Mouse (Mus musculus) layer of hippocampus, adult 11-12 months (tissue): ENCODE measurements around the gene Ewsr1.
A peak's percentile ranks its signal among the peaks of the same experiment; 100 is the strongest.
"Not testable (repeated sequence)": the region's sequence is repeated elsewhere in the genome, so short reads cannot be mapped to it uniquely, and the experiment has no call there.

ENCODE experiments used
- DNase-seq: peaks from one replicate; pipeline ENCODE4 v3.0.0; 2022; ENCODE audit warnings: low spot score

Gene Ewsr1

DNA sequence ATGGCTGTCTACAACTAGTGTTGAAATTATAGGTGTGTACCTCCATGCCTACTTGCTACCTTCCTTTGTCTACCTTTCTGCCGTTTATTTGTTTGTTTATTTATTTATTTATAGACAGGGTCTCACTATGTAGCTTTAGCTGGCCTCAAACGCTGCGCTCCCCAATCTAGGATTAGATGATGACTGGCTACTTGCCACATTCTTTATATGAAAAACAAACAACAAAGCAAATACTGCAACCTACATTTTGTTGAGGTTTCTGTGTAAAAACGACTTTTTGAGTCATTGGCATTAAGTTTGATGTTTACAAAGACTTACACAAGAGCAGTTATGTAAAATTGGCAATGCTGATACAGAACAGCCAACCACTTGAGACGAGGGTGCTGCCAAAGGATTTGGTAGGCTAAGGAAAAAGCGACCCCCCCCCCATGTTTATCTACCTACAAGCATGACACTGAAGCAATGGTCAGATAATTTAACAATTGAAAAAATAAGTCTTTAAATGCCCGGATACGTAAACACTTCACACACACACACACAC, 2.5 kb downstream of the Ewsr1 start:
- no peak for DNase-seq

DNA sequence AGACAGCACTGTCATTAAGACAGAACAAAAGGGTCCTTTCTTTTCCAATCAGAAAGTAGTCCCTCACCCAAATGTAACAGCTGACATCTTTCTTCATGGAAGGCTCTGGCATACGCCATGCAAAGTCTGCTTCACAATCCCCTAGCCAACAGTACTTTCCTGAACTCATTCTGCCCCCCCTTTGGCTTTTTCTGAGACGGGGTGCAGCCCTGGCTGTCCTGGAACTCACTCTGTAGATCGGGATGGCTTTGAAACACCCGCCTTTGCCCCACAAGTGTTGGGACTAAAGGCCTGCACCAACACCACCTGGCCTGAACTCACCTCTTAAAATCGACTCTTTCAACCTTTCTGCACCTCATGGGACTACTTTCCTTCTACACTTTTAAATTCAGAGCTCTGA, 3.2 kb downstream of the Ewsr1 start:
- DNase-seq, result no peak

DNA sequence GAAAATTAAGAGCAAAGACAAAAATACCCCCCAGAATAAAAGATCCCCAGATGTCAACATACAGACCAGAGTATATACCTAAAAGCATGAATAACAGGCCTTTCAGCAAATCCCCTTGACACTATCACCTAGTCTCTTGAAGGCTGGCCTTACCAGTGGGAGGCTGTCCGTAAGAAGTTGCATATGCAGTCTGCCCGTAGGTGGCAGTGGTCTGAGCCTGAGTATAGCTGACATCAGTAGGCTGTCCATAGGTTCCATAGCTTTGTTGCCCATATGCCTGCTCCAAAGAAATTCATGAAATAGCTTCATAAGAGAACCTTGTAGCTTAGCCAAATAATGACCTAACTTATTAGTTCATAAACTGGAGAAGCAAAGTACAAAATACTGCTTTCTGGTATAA, 7.4 kb downstream of the Ewsr1 start:
- DNase-seq, result no peak

DNA sequence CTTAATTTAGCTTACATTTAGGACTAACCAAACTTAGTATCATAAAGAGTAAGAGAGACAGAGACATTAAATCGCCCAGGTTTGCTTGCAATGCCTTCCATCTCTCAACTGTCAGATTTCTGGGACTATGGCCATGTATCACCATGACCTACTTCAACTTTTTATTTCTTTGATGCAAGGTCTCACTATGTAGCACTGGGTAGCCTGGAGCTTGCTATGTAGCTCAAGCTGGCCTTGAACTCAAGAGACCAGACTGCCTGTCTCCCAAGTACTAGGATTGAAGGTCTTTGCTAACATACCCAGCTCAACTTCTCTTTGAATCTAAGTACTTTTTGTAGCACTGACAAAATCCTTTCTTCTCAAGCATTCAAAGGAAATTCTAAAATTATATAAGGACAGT, 9.9 kb downstream of the Ewsr1 start:
- no peak for DNase-seq

DNA sequence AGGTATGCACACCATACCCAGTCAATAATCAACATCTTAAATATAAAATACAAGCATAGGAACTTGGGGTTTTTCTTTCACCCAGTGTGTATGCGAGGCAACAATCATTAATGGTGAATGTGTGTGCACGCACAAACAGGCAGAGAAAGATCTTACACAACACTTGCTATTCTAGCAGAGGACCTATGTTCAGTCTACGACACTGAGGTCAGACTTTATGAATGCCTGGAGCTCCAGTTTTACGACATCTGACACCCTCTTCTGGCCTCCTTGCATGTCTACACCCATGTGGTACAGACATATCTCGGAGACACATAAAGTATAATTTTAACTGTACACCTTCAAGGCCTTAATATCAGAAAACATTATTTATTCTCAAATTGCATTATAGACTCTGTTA, 22.2 kb downstream of the Ewsr1 start:
- DNase-seq, result not testable (repeated sequence)

DNA sequence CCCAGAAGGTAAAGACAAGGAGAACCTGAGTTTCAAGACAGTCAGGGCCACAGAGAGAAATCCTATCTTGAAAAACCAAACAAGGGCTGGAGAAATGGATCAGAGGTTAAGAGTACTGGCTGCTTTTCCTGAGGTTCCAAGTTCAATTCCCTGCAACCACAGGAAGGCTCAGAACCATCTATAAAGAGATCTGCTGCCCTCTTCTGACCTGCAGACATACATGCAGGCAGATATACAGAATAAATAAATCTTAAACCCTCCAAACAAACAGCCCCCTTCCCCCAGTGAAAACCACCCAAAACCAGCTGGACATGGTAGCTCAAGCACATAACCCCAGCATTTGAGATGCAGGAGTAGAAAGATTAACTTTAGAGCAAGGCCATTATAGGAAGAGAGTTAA, 23.3 kb downstream of the Ewsr1 start:
- no peak for DNase-seq

DNA sequence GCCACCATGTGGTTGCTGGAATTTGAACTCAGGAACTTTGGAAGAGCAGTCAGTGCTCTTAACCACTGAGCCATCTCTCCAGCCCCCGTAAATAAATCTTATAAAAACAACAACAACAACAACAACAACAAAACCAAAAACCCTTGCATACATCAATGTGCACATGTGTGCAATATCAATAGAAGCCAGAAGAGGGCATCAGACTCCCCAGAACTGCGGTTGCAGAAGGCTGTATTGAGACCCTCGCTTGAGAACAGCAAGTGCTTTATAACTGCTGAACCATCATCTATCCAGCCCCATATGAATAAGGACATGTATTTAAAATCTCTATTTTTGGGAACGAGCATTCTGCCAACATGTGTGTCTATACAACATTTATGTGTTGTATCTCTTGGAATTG, 24.2 kb downstream of the Ewsr1 start:
- no peak for DNase-seq

DNA sequence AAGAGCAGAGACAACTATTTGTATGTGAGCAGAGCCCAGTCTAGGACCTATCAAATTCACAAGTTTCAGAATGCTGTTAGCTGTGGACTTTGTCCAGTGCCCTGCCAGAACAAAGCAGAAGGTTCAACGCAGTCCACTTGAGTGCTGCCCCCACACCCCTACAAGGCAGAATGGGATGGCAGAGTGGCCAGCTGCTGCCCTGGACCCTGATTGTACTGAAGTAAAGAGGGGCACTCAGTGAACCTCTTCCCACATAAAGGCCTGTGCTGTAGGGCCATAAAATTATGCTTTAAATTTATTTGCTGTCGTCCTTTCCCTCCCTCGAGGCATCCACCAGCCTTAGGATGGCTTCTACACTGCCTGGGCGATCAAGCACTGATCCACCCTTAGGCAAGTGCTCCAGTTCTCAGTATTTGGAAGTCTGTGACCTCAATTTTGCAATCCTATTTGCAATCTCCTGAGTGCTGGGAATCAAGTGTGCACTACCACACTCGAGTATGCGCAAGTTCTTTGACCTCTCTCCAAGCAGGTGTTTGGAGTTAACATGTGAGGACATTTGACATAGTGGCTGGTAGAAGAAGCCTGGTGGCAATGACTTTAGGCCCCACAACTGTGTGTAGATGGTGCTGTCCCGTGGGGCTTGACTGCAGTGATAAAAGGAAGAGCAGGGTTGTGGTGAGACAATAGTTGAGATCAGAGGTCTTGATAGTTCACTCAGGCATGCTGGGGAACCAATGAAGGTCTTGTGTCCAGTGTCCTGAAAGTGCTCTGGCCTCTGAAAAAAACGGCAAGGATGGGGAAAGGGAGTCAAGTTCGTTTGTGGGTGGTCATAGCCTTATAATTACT, 30.7 kb downstream of the Ewsr1 start:
- DNase-seq, result no peak

DNA sequence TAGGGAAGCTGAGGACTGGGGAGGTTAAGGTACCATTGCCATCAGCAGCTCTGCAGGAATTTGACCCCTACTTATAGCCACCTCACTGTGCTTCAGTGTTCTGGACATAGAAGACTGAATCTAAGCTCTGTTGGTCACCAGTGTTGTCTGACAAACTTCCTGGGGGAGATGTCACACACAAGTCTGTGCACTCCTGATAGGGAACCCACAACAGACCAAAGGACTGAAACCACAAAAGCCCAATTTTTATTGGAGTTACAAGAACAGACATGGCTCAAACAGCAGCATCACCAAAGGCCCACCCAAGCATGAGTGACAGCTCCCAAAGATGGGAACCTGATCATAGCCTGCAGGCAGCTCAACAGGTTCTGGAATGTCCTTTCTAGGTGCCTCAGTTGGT, 32.0 kb downstream of the Ewsr1 start:
- DNase-seq, result no peak

DNA sequence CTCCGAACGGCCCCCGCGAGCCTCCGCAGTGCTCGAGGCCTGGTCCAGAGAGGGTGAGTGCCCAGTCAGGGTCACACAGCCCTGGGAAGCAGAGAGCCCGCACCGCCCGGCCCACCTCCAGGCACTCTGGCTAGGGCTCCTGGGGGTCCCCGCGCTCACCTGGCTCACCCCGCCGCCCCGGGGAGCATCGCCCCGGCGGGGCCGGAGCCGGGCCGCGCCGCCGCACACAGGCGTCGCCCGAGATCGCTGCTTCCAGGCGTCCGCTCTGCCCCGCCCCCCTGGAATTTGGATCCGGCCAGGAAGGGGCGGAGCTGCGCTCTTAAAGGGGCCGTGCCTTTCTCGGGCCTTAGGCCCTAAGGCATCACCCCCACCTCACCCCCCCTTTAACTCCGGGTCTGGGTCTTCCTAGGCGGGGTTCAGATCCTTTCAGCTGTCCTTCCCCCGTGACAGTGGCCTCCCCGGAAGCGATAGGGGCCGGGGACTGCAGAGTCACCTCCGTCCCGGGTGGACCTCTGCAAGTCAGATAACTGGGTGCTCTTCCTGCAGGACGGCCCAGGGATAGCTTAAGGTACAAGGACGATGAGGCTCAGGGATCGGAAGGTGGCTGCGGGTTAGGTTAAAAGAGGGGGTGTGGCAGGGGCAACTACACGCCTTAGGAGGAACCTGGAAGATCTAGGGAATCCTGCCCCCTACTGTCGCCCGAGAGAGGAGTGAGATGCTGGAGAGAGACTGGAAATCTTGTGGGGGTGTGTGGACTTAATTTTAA, 33.8 kb downstream of the Ewsr1 start, which contains the start of gene Gas2l1:
Gas2l1 (minus strand) TSS at position 272 of the 766 bp plus-strand sequence.
- peak; percentile 87 for DNase-seq

DNA sequence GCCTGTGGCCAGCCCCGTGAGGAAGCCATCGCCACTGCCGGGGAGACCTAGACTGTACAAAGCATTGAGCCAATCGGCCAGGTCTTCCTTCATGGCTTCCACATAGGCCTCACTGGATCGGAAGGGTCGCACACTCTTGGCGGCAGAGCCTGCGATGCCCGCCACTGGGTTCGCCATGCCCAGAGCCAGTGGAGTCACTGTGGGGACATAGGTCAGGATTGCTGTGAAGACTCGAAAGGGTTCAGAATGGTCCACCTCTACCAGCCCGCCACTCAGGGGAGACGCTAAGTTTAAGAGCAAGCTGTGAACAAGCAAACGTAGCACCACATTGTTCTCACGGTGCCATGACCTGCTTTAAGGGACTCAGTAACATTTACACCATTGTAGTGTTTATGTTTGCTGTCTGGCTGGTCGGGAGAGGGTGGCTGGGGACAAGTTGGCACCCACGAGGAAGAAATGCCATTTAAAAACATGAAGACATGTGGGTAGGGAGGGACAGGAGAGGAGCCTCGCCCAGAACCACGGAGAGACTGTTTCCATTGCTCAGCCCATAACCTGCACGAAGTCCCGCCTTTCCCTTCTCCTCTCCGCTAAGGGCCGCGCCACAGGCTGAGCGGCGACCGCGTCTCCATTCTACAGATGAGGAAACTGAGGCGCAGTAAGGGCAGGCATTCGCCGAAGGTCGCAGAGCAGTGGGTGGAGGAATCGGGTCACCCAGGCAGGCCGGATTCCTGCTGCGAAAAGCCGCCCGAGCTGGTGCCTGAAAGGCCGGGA, 34.6 kb downstream of the Ewsr1 start:
- DNase-seq, result no peak

DNA sequence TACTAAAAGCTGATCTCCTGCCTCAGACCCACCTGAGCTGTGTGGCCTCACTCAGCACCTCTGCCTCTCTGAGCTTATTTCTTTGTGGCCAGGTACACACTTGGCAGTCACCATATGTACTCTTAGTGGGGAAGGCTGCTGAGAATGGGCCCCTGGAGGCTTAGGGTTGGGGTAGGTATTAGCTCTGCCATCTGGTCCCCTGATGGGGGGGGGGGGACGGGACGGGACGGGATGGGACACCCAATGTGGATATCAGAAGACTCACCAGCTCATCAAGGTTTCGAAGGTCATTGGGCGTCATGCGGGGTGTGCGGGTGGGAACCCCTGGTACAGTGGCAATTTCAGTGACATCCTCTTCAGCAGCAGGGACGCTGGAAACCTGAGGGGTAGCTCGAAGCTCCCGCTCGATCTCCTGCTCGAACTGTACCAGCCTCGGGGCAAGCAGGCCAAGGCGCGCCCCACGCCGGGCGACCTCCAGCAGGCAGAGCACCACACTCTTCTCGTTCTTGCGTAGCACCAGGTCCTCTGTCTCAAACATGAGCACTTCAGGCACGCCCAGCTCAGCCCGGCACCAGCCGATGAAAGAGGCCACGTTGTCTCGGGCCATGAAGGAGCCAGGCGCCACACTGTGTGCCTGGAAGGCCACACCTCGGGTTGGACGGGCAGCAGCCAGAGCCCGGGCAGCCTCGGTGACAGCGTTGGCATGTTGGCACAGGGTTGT, 35.3 kb downstream of the Ewsr1 start:
- DNase-seq, result peak; percentile 52

DNA sequence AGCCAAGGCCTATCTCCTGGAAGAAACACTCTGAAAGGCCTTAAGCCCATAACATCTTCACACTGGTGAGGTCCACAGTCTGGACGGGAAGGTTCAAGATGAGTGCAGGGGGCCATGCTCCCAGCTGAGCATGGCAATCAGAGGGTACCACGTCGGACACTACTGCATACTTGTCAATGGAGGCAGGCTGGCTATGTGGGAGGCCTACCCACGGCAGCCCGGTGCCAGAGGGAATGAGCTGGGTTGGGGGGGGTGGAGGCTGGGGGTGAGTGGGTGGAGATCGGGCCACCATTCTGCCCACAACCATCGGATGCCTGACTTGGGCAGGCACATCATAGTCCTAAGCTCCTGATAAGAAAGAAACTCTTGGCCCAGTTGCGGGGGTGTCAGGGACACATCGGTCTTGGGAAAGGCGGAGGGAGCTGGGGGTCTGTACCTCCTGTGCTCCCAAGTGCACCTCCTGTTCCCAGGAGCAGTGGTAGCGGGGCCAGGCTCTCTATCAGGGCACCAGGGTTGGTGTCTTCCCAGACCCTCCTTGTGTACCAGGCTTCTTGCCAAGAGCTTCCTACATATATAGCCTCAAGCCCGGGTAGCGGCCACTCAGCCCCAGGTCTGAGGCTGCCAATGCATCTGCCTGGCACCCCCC, 36.1 kb downstream of the Ewsr1 start:
- DNase-seq, result peak; percentile 43

DNA sequence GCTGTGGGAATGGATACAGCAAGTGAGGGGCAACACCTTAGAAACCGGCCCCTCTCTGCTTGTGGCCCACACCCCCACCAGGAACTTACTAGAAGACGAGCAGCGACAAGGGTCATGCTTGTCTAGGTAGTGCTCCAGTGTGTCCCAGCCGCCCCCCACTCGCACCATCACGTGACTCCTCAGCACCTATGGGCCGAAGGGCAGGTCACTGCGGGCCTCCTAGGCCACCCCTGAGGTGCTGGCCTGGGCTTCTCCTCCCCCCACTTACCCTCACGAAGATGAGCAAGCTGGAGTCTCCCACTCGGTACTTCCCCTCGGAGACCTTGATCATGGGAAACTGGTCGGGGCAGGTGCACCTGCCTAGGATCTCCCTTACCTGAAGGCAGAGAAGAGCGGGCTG, 36.7 kb downstream of the Ewsr1 start:
- DNase-seq, result no peak

DNA sequence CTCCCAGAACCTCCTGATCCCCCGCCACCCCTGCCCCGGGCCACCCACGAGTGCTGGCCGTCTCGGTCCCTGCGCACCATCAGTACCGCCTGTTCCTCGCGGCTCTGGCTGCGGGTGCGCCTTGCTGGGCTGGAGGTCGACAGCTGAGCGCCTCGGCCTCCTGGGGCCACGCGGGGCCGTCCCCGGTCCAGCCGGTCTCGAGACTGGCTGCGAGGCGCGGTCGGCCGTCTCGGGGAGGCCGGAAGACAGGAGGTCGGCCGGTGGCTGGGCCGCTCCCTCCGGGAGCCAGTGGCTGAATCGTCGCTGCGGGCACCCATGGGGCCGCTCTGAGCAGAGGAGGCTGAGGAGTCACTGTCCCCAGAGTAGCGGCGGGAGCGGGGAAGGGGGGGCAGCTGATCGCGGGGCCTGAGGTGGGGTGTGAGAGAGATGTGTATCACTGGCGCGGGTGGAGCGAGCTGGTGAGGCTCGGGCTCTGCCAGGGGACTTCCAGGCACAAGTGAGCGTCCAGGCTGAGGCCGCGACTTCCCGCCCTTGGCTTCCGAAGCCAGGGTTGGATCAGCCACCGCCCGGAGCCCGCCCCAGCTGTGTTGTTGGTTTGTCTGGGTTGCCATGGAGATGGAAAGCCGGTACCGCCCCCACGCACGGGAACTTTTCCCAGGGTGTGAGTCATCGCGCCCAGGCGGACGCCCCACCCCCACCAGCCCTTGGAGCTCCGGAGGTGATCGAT, 37.5 kb downstream of the Ewsr1 start:
- DNase-seq, result peak; percentile 94

DNA sequence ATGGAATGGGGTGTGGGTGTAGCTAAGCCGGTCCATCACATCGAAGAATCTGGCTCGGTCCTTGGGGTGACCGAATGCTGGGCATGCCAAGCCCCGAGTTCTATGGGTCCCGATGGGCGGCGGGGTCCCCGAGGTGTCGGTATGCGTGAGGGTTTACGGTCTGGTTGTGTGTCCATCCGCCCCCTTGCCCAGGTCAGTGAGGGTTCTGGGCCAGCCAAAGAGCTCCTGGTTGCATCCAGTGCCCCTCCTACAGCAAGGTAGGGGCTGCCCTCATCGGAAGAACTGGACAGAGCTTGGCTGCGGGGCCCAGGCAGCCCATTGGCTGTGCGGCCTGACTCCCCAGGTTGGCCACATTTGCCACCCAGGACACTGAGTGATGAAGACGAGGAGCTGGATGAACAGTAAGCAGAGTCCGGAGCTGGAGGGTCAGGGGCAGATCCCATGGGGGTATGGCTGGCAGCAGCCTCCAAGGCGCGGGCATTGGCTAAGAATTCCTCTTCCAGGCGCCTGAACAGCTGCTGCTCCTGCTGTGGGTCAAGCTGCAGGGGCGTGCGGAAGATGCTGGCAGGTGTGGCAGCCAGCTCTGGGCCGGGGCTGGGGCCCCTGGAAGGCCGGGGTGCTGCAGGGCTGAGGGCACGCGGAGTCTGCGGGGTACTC, 38.2 kb downstream of the Ewsr1 start:
- peak; percentile 37 for DNase-seq

DNA sequence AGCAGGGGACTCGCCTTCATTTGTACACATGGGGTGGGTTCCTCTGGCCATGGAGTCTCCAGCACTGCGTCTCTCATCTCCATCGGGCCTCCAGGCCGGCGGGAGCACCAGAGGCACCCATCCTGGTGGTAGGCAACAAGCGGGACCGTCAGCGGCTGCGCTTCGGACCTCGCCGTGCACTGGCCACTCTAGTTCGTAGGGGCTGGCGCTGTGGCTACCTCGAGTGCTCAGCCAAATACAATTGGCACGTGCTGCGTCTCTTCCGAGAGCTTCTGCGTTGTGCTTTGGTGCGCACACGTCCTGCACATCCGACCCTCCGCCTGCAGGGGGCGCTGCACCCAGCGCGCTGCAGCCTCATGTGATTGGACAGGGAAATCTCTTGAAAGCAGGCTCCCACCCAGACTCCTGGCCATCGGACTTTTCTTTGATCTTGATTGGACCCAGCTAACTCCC, 39.3 kb downstream of the Ewsr1 start:
- DNase-seq, result peak; percentile 74

DNA sequence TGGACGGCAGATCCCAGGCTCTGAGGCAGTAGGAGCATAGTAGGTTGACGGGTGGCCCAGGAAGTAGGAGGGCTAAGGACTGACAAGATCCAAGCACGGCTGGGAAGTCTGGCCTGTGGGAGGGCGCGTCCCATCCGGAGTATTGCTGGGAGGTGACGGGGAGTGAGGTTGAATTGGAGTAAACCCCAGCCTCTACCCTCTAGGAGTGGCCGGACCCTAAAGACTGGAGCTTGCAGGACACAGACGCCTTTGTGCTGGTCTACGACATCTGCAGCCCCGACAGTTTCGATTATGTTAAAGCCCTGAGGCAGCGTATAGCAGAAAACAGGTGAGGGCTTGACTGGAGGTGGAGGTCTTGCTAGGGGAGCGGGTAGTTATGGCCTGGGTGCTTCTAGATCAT, 39.8 kb downstream of the Ewsr1 start:
- DNase-seq, result no peak

DNA sequence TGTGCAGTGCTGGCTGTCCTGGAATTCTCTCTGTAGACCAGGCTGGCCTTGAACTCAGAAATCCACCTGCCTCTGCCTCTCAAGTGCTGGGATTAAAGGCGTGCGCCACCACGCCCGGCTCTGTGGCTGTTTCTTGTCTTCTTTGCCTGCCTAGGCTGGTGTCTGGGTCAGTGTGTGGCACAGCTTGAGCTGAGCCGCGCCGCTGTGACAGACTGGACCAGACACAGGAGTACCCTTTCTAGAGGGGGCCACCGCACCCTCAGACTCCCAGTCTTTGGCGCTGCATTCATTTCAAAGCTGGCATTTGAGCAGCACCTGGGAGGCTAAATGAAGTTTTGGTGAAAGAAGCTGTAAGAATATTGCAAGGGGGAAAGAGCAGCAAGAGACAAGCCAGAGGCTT, 40.3 kb downstream of the Ewsr1 start:
- no peak for DNase-seq
